Mouse (Mus musculus) stomach, postnatal 0 days (tissue): ENCODE measurements around the gene Yipf1.

ENCODE experiments used
- CTCF ChIP-seq: IDR thresholded peaks from 2 replicates; pipeline ENCODE4 v1.5.1; 2016; ENCODE audit warnings: antibody characterized with exemption, low read depth, mild to moderate bottlenecking, moderate library complexity
- EP300 ChIP-seq: optimal IDR thresholded peaks from 2 replicates; pipeline ENCODE3; 2016; ENCODE audit warnings: antibody characterized with exemption

GRCm38 (mm10) chr4:107364190-107364639 is 50.1 kb downstream of the Yipf1 start:
- TF ChIP-seq CTCF (no peak), EP300 (no peak)
